Mouse (Mus musculus) bone marrow macrophage, adult 2 months (primary cell): ENCODE results near the gene Klhl25.

Source experiments
- CTCF ChIP-seq: IDR thresholded peaks from 2 replicates; pipeline ENCODE4 v1.5.1; 2012; ENCODE audit warnings: low read depth, mild to moderate bottlenecking, low read length, moderate library complexity
- POLR2A ChIP-seq: IDR thresholded peaks from 2 replicates; pipeline ENCODE4 v1.6.1; 2012; ENCODE audit warnings: mild to moderate bottlenecking, low read depth, low read length, borderline replicate concordance

GRCm38 (mm10) chr7:75865026-75865425 is 16.9 kb downstream of the Klhl25 start:
- TF ChIP-seq CTCF: no peak
- no peak for TF ChIP-seq POLR2A
